Mouse (Mus musculus): Measurements from ENCODE around the gene Gpc6. TPM values are rescaled to one million over a fixed set of nuclear protein-coding genes. Genes with fewer than 3 reads are reported as not detected.

Gpc6 gene
- total and polyA plus RNA-seq, 2 experiments from 2014 or later, result 11.0 to 17.1 TPM

DNA sequence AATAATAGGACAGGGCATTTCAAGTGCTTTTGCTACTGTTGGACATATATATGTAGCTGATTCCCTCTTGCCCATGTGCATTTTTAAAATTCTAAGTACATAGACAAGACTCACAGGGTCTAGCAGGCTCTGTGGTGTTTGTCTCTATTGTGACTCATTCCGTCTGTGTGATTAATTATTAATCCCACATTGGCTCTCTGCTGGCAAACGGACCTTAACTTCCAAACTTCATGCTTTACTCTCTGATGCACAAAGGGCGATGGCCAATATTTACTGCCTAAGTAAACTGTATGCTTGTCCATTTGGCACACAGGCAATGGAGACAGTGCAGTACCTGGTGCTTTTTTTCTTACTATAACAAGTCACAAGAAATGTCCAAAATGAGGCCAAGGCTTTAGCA, 749.4 kb downstream of the Gpc6 start:
- H3K9ac ChIP-seq (replicated peaks; ENCODE audit: low read depth, low read length), result no peak overlapping the region
- no peaks in the 10 kb centered on the region for H3K4me1 ChIP-seq (ENCODE audit: control insufficient read depth, insufficient read depth)
- H3K4me3 ChIP-seq (ENCODE audit: low read depth, low read length), result no peak overlapping the region
- H3K4me2 ChIP-seq (ENCODE audit: low read depth, low read length), result no peak overlapping the region
- H3K36me3 ChIP-seq (replicated peaks; ENCODE audit: control insufficient read depth, insufficient read depth, low read length), result no peaks in the 10 kb centered on the region
- no peaks in the 10 kb centered on the region for H3K27me3 ChIP-seq (ENCODE audit: control insufficient read depth, insufficient read depth, low read length)
- ATAC-seq (ENCODE audit: insufficient read depth, low read depth) (no peak), DNase-seq (ENCODE audit: low spot score) (no peak)
- no peaks in the 10 kb centered on the region for H3K9me3 ChIP-seq (replicated peaks; ENCODE audit: control insufficient read depth, low read length)
- TF ChIP-seq EP300 (IDR thresholded peaks at IDR 0.05; ENCODE audit: low read depth), result no peak
- TF ChIP-seq CTCF (IDR thresholded peaks at IDR 0.05; ENCODE audit: low read depth), result no peak
- WGBS, result 81% methylated on average over 3 of the region's 3 CpGs
- H3K27ac ChIP-seq (ENCODE audit: low read depth), result no peak overlapping the region

DNA sequence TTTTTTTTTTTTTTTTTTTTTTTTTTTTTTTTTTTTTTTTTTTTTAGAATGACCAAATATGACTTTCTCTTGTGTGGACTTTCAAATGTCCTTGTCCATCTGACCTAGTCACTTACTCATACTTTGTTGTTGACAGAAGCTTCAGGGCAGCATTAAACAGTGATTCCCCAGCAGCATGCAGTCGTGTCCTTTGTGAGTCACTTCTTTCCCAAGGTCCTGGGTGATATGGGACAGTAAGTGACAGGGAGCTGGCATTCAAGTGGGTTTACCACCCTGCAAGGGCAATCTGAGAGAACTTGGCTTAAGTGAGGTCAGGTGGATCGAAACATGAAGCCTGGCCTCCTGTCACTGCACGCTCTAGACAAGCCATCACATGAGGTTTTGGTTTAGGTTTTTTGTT, 754.8 kb downstream of the Gpc6 start:
- TF ChIP-seq EP300 (IDR thresholded peaks at IDR 0.05; ENCODE audit: low read depth), result no peak
- no peak for TF ChIP-seq CTCF (IDR thresholded peaks at IDR 0.05; ENCODE audit: low read depth)
- DNase-seq (ENCODE audit: low spot score) (peak; percentile 66), ATAC-seq (ENCODE audit: insufficient read depth, low read depth) (peak; percentile 60)
- Histone ChIP-seq H3K4me2 (ENCODE audit: low read depth, low read length) (no peak overlapping the region), H3K36me3 (replicated peaks; ENCODE audit: control insufficient read depth, insufficient read depth, low read length) (no peaks in the 10 kb centered on the region), H3K27me3 (ENCODE audit: control insufficient read depth, insufficient read depth, low read length) (no peaks in the 10 kb centered on the region), H3K9me3 (replicated peaks; ENCODE audit: control insufficient read depth, low read length) (no peaks in the 10 kb centered on the region), H3K27ac (ENCODE audit: low read depth) (0 out of 2 replicates have a peak overlapping the region, but pooled peaks have one; percentile 9), H3K4me1 (ENCODE audit: control insufficient read depth, insufficient read depth) (peaks cover 14% of the 10 kb centered on the region), H3K9ac (replicated peaks; ENCODE audit: low read depth, low read length) (no peak overlapping the region), H3K4me3 (ENCODE audit: low read depth, low read length) (no peak overlapping the region)
- 48% methylated on average over 3 of the region's 3 CpGs for WGBS

DNA sequence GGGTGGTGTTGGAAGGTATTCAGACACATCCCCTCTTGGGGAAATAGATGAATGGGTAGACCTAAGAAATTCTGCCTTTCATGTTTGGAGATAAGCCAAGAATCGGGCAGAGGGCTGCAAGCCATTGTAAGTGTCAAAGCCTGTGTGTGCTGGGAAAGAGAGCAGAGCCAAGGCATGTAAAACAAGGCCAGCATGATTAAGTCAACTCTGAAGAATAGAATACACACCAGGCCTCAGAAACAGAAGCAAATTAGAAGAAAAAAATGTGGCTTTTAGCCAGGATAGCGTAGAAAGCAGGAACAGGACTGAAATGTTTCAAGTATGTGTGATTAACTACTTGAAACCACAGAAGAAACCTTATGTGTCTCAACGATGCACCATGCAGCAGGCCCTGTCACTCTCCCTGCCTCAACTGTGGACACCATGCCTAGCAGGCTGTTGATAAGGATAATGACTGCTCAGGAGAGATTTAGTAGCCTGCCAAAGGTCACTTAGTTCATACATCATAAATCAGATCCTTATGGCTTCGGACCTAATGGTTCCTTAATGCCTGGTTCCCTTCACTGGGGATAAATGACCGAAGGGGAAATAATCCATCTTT, 756.3 kb downstream of the Gpc6 start:
- peak overlapping the region; percentile 39 for H3K27ac ChIP-seq (ENCODE audit: low read depth)
- no peak for TF ChIP-seq CTCF (IDR thresholded peaks at IDR 0.05; ENCODE audit: low read depth)
- TF ChIP-seq EP300 (IDR thresholded peaks at IDR 0.05; ENCODE audit: low read depth), result 0 out of 2 replicates have a peak, but pooled peaks have one; percentile 32
- DNase-seq (ENCODE audit: low spot score), result peak; percentile 17

DNA sequence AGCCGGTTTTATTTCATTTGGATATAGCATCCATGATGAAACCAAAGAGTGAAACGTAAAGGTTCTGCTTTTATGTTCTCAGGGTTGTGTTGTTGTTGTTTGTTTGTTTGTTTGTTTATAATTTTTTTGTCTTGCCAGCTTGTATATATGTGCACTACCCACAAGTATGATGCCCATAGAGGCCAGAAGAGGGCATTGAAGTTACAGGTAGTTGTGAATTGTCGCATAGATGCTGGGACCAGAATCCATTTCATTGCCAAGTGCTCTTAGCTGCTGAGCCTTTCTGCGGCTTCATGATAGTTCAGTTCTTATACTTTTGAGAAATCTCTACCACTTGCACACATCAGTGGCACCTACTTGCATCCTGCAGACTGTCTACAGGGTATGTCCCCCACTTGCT, 758.0 kb downstream of the Gpc6 start:
- no peak for ATAC-seq (ENCODE audit: insufficient read depth, low read depth)
- H3K27me3 ChIP-seq (ENCODE audit: control insufficient read depth, insufficient read depth, low read length), result no peaks in the 10 kb centered on the region
- DNase-seq (ENCODE audit: low spot score), result no peak
- TF ChIP-seq EP300 (IDR thresholded peaks at IDR 0.05; ENCODE audit: low read depth) (no peak), CTCF (IDR thresholded peaks at IDR 0.05; ENCODE audit: low read depth) (peak; percentile 23)
- no peaks in the 10 kb centered on the region for H3K36me3 ChIP-seq (replicated peaks; ENCODE audit: control insufficient read depth, insufficient read depth, low read length)
- no peak overlapping the region for H3K9ac ChIP-seq (replicated peaks; ENCODE audit: low read depth, low read length)
- H3K27ac ChIP-seq (ENCODE audit: low read depth), result no peak overlapping the region
- peaks cover 14% of the 10 kb centered on the region for H3K4me1 ChIP-seq (ENCODE audit: control insufficient read depth, insufficient read depth)
- H3K9me3 ChIP-seq (replicated peaks; ENCODE audit: control insufficient read depth, low read length), result no peaks in the 10 kb centered on the region
- no peak overlapping the region for H3K4me2 ChIP-seq (ENCODE audit: low read depth, low read length)
- 93% methylated on average over 4 of the region's 4 CpGs for WGBS
- H3K4me3 ChIP-seq (ENCODE audit: low read depth, low read length), result no peak overlapping the region

More for the DNA sequence above, 756.3 kb downstream of the Gpc6 start:
- 0 out of 2 replicates have a peak, but pooled peaks have one; percentile 33 for ATAC-seq (ENCODE audit: insufficient read depth, low read depth)
- 26% methylated on average over 5 of the region's 5 CpGs for WGBS
- Histone ChIP-seq H3K4me3 (ENCODE audit: low read depth, low read length) (no peak overlapping the region), H3K4me1 (ENCODE audit: control insufficient read depth, insufficient read depth) (peaks cover 14% of the 10 kb centered on the region), H3K9me3 (replicated peaks; ENCODE audit: control insufficient read depth, low read length) (no peaks in the 10 kb centered on the region), H3K36me3 (replicated peaks; ENCODE audit: control insufficient read depth, insufficient read depth, low read length) (no peaks in the 10 kb centered on the region), H3K9ac (replicated peaks; ENCODE audit: low read depth, low read length) (no peak overlapping the region), H3K27me3 (ENCODE audit: control insufficient read depth, insufficient read depth, low read length) (no peaks in the 10 kb centered on the region), H3K4me2 (ENCODE audit: low read depth, low read length) (no peak overlapping the region)

DNA sequence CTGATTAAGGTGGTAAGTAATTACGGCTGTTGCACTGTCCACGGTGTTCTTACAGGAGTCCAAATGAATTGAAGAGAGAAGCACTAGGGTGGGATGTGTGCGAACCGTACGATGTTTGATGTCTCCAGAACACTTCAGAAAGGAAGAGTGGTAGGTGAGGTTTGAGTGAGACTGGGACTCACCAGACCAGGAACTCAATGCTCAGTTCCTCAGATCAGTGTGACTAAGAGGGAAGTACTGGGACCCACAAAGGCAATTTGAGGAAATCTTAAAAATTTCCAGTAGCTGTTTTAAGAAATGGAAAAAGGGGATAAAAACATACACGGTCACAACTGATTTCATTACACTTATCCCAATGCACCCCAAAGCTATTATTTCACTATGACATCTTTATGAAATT, 764.7 kb downstream of the Gpc6 start:
- no peaks in the 10 kb centered on the region for H3K9me3 ChIP-seq (replicated peaks; ENCODE audit: control insufficient read depth, low read length)
- H3K36me3 ChIP-seq (replicated peaks; ENCODE audit: control insufficient read depth, insufficient read depth, low read length), result no peaks in the 10 kb centered on the region
- no peak overlapping the region for H3K9ac ChIP-seq (replicated peaks; ENCODE audit: low read depth, low read length)
- no peak overlapping the region for H3K4me2 ChIP-seq (ENCODE audit: low read depth, low read length)
- H3K4me3 ChIP-seq (ENCODE audit: low read depth, low read length), result no peak overlapping the region
- DNase-seq (ENCODE audit: low spot score) (no peak), ATAC-seq (ENCODE audit: insufficient read depth, low read depth) (no peak)
- TF ChIP-seq EP300 (IDR thresholded peaks at IDR 0.05; ENCODE audit: low read depth) (no peak), CTCF (IDR thresholded peaks at IDR 0.05; ENCODE audit: low read depth) (no peak)
- H3K27me3 ChIP-seq (ENCODE audit: control insufficient read depth, insufficient read depth, low read length), result no peaks in the 10 kb centered on the region
- 80% methylated on average over 6 of the region's 6 CpGs for WGBS
- no peak overlapping the region for H3K27ac ChIP-seq (ENCODE audit: low read depth)
- H3K4me1 ChIP-seq (ENCODE audit: control insufficient read depth, insufficient read depth), result no peaks in the 10 kb centered on the region

DNA sequence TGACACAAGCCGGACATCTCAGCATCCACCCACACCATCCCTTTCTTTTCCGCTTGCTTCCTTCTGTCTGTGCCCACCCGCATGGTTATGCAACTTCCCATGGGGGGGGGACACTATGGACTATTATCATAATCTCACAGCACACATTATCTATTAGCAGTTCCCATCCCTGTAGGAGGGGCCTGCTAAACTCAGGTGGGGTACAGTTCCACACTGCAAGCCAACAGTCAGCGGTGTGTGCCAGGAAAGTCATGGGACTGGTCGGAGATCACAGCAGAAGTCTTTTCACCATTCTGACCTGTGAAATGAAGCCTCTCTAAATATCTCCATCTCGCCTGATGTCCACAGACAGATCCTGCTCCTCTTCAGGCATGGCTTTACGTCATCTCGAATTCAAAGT, 770.5 kb downstream of the Gpc6 start:
- H3K4me2 ChIP-seq (ENCODE audit: low read depth, low read length), result no peak overlapping the region
- ATAC-seq (ENCODE audit: insufficient read depth, low read depth), result no peak

More for the DNA sequence above, 770.5 kb downstream of the Gpc6 start:
- no peaks in the 10 kb centered on the region for H3K36me3 ChIP-seq (replicated peaks; ENCODE audit: control insufficient read depth, insufficient read depth, low read length)
- DNase-seq (ENCODE audit: low spot score), result no peak
- H3K9ac ChIP-seq (replicated peaks; ENCODE audit: low read depth, low read length), result no peak overlapping the region
- H3K4me3 ChIP-seq (ENCODE audit: low read depth, low read length), result no peak overlapping the region
- no peaks in the 10 kb centered on the region for H3K4me1 ChIP-seq (ENCODE audit: control insufficient read depth, insufficient read depth)
- TF ChIP-seq EP300 (IDR thresholded peaks at IDR 0.05; ENCODE audit: low read depth) (no peak), CTCF (IDR thresholded peaks at IDR 0.05; ENCODE audit: low read depth) (no peak)
- H3K27ac ChIP-seq (ENCODE audit: low read depth), result no peak overlapping the region
- WGBS, result 74% methylated on average over 8 of the region's 8 CpGs
- no peaks in the 10 kb centered on the region for H3K9me3 ChIP-seq (replicated peaks; ENCODE audit: control insufficient read depth, low read length)
- no peaks in the 10 kb centered on the region for H3K27me3 ChIP-seq (ENCODE audit: control insufficient read depth, insufficient read depth, low read length)

Data from heart, postnatal 0 days (tissue).